Mouse (Mus musculus): ENCODE measurements around the gene Cnnm4.

DNA sequence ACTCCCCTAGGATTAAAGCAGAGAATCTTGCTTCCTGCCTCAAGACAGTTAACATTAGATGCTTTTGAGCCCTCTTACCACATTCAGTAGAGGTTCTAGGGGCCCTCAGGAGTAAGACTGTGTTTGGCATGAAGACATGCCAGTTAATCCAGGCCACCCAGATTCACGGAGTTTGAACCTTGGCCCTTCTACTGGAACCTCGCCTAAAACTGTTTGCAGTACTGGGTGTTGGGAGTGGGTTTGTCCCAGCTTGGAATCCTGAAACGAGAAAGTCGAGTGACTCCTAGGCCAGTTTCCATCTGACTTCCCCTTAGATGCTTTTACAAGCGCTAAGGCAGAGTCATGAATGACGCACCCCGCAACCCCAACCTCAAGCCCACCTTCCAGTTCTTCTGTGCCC is 5.0 kb downstream of the Cnnm4 start:
- TF ChIP-seq CTCF (conservative IDR thresholded peaks at IDR 0.05; ENCODE audit: low read length) (no peak), NANOG (IDR thresholded peaks at IDR 0.05; ENCODE audit: borderline replicate concordance, low read length) (no peak)

Measured in E14TG2a.4 (cell line).